Mouse (Mus musculus) left cerebral cortex, adult 2 months (tissue): ENCODE measurements around the gene Stx8. TPM values are rescaled to one million over a fixed set of nuclear protein-coding genes. Genes with fewer than 3 reads are reported as not detected.

Experiments
- DNase-seq, 2 experiments: peaks; one replicate each; pipeline ENCODE4 v3.0.0; 2021 to 2022; ENCODE audit warnings: low spot score in 2 of 2, mixed read lengths in 1 of 2; ENCODE audit errors: extremely low spot score in 1 of 2
- H3K27ac ChIP-seq: fragments of 200-600 bp; 2 replicates; pipeline ENCODE4 v1.8.1; 2022
- H3K4me3 ChIP-seq: fragments of 200-600 bp; 2 replicates; pipeline ENCODE4 v1.8.1; 2022
- CTCF ChIP-seq: fragments of 200-600 bp; IDR thresholded peaks from 2 replicates; pipeline ENCODE4 v1.8.1; 2022; ENCODE audit warnings: antibody characterized with exemption, mild to moderate bottlenecking, moderate library complexity
- intact Hi-C: fragments of 180-260 bp; cut with DNase I; formaldehyde crosslinking; loops from one replicate; pipeline ENCODE4 v1.15.1; 2025
- total RNA-seq, 2 experiments: library from RNA; stranded (reverse); gene quantifications; 2 replicates each; pipeline ENCODE4 v1.2.3; 2021

Gene Stx8
- total RNA-seq, 2 experiments from 2014 or later, result 36.4 to 42.7 TPM

DNA sequence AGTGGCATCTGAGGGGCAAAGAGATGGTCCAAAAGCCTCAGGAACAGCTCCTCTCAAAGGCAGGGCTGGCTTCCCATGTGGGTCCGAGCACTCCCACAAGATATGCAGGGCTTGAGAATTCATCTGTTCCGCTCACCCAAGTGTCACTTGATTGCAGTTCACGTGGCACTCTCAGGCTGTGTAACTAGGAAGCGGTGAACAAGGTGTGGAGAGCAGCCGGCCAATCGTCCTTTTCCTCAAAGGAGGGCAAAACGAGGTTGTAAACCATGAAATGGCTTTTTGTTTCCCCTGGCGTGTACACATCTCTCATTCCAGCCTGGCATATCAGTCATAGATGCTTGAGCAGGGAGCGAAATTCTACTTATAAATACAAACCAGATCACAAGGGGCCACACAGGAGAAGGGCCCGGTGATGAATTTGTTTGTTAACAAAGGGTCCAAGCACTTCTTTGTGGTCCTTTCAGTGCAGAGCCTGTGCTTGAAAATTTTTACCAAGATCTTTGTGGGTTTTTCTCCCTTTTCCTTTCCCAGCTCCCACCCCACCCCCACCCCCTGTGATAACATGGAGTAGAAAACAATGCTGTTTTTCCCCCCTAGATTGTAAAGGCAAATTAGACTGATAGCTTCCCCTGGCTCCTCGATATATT, 147.6 kb downstream of the Stx8 start:
- H3K27ac ChIP-seq, result no peak overlapping the region
- DNase-seq, result no peak
- no peak for TF ChIP-seq CTCF
- intact Hi-C loops, result no loop called here
- no peak overlapping the region for H3K4me3 ChIP-seq

DNA sequence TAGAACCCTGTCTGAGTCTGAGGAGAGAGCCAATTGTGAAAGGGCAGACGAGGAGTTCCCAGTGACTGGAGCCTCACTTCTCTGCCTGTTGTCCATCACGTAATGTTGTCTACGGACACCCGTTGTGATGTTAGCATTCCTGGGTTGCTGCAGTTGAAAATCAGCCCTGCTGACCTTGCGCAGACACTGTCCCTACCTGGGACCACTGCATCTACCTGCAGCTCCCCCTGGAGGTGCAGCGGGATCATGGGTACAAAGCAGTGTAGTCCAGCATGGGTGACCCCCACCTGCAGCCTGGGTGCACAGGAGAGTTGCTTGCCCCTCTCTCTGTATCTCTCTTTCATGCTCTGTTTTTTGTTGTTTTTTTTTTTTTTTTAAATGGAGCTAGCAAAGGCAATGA, 148.2 kb downstream of the Stx8 start:
- intact Hi-C loops, result no loop called here
- no peak overlapping the region for H3K4me3 ChIP-seq
- no peak for DNase-seq
- TF ChIP-seq CTCF, result no peak; the same call in 1 of the 2 replicates
- no peak overlapping the region for H3K27ac ChIP-seq

DNA sequence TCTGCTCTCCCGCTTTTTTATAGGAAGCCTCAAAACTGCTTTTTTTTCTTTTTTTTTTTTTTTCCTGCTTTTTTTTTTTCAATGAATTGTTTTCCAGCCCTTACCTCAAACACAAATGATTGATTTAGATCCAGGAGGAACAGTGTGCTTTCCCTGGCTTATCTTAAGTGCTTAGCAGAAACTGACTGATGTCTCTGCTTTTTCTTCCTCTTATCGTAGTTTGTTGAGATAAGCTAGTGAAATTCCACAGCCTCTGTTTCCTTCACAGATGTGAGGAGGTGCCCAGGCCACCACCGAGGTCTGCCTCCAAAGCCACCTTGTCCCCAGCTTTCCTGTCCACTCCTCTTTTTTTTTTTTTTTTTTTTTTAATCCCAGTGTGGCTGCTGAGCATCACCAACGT, 150.2 kb downstream of the Stx8 start:
- no peak overlapping the region for H3K4me3 ChIP-seq
- no peak for DNase-seq
- TF ChIP-seq CTCF, result no peak
- H3K27ac ChIP-seq, result no peak overlapping the region
- intact Hi-C loops, result no loop called here

DNA sequence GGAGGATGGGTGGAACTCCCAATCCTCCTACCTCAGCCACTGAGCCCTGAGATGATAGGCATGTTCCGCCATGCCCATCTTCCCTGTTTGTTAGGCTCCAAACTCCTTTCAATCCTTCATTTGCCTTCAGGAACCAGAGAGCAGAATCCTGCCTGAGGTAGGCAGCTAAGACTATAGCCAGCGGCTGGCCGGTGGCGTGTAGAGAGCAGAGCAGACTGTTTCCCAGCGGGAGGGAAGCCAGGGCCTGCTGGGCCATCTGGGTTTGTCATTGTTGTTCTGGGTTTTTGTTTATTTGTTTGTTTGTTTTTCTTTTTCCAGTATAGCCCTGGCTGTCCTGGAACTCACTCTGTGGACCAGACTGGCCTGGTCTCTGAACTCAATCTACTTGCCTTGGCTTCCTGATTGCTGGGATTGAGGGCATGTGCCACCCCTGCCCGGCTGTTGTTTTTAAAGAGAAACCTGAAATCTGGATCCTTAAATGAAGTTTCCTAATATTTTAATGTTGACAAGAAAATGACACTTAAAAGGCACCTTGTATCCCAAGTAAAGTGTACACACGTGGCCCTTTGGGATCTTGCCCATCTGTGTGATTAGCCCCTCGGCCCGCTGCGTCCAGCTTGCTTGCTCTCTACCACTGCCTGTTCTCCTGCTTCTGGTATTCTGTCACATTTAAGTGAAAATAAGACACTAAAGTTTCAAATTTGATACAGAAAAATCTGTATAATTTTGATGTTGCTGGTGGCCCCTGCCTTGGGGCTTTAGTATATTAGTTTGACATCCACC, 152.1 kb downstream of the Stx8 start:
- H3K27ac ChIP-seq, result no peak overlapping the region
- no peak for TF ChIP-seq CTCF
- DNase-seq, result no peak
- intact Hi-C loops, result no loop called here
- H3K4me3 ChIP-seq, result no peak overlapping the region

DNA sequence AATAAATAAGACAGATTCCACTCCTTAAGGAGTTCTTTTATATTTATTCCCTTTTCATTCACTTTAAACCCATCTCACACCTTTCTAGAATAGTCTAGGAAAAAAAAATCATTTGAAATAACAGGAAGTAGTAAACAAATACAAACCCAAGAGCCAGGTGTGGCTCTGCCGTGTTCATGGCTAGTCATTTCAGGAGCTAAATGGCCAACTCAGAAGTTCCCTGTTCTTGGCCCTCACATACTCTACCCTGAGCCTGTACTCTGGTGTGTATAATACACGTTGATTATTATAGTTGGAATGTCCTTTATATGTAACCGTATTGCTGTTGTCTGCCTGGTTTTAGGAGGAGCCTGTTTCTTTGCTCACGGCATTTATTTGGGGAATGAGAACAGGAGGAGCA, 152.7 kb downstream of the Stx8 start:
- TF ChIP-seq CTCF, result no peak
- DNase-seq, result no peak
- no peak overlapping the region for H3K27ac ChIP-seq
- intact Hi-C loops, result no loop called here
- H3K4me3 ChIP-seq, result no peak overlapping the region

DNA sequence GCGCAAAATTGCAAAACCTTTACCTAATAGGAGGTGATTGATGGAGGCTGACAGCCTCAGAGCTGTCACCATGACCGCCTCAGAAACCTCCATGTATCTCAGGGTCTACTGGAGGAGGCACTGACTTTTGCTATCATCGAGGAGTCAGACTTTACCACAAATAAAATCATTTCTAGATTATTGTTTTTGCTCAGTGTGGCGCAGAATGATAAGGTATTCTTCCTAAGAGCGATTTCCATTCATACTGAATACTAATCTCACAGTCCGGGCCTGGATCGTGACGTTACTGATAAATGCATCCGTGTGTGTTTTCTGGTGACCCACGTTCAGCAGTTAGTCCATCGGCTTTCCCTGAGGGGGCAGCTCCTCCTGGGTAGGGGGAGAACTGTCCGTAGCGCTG, 153.1 kb downstream of the Stx8 start:
- H3K4me3 ChIP-seq, result no peak overlapping the region
- H3K27ac ChIP-seq, result no peak overlapping the region
- intact Hi-C loops, result no loop called here
- no peak for TF ChIP-seq CTCF
- no peak for DNase-seq

DNA sequence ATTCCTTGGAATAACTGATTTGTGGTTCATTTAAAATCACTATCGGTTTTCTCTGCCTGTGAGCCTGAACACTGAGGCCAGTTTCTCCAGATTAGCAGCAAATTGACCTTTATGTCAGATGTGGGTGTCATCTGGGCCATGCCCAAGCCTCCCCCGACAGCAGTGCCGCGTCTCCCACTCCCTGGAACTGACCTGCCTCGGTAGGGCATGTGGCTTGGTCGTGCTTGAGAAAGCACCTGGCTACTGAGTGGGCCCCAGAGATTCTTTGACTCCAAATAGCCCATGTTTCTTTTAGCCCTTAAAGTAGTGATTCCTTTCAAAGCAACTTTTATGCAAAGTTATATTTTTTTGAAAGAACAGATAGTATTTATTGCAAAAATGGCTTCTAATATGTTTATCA, 155.3 kb downstream of the Stx8 start:
- intact Hi-C loops, result no loop called here
- DNase-seq, result no peak
- Histone ChIP-seq H3K27ac (no peak overlapping the region), H3K4me3 (no peak overlapping the region)
- no peak for TF ChIP-seq CTCF

DNA sequence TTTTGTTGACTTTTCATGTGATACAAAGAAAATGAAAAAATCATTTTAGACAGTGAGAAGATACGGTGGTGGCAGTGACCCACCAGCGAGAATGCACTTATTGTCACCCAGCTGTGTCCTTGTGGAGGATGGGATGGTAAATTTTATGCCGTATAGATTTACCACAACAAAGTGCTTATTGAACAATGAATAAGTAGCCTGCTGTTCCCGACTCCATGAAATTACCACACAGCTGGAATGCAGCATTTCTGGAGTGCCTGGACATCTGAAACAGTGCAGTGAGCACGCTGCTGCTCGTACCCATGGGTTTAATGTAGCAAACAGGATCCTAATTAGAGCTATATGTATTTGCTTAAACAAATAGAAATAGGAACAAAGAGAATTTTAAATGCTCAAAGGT, 155.7 kb downstream of the Stx8 start:
- no peak overlapping the region for H3K27ac ChIP-seq
- intact Hi-C loops, result no loop called here
- no peak for DNase-seq
- H3K4me3 ChIP-seq, result no peak overlapping the region
- TF ChIP-seq CTCF, result no peak

DNA sequence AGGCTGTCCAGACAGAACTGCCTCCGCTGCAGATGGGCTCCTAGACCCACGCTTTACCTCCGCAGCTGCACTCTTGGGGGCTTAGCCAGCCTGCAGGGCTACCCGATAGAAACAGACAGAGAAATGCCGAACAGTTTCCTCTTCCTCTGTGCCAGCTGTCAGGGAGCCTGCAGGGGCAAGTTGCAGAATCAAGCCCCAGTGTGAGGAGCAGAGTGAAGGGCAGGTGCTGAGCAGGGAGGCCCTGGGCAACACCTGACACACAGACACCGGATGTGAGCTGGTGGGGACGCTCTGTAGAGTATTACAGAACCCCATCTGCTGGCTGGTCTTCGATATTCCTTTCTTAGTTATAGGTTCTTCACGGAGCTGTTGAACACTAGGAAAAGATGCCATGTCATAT, 160.1 kb downstream of the Stx8 start:
- DNase-seq, result peak in 1 of 2 experiments; percentile 29
- intact Hi-C loops, result no loop called here
- Histone ChIP-seq H3K4me3 (no peak overlapping the region), H3K27ac (no peak overlapping the region)
- TF ChIP-seq CTCF, result no peak

DNA sequence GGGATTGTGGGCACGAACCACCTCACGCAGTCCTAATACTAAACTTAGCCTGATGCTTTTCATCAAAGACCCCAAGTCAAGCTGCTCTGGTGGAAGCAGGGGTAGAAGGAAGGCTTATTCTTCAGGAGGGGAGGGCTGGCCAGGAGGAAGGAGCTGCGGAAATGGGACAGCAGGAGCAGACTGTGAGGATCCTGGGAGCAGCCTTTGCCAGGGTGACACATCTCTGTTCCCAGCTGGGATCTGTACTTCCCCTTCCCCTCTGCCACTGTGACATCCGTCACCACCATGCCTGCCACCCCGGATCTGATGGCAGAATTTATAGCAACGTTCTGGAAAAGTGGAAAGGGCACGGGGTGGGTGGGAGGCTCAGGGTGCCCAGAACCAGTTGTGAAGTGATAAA, 168.5 kb downstream of the Stx8 start:
- DNase-seq, result no peak
- Histone ChIP-seq H3K27ac (no peak overlapping the region), H3K4me3 (no peak overlapping the region)
- intact Hi-C loops, result no loop called here
- TF ChIP-seq CTCF, result no peak

DNA sequence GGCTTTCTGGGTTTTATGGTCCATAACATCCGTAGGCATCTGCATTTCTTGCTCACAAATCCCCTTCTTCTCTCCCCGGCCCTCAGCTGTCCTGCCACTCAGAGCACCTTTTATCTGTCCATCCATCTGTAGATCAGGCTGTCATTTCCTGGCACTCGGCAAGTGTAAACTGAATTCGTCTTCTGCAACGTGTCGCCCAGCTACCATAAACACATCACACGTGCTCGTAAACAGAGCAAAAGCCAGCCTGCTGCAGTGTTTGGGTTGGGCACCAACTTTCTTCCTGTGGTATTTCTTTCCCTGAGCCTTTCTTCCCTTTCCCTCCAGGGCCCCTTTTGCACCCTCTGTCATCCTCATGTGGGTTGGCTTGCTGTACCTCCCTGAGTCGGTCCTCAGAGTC, 169.4 kb downstream of the Stx8 start:
- H3K27ac ChIP-seq, result no peak overlapping the region
- no peak for TF ChIP-seq CTCF
- no peak for DNase-seq
- H3K4me3 ChIP-seq, result no peak overlapping the region
- intact Hi-C loops, result no loop called here

DNA sequence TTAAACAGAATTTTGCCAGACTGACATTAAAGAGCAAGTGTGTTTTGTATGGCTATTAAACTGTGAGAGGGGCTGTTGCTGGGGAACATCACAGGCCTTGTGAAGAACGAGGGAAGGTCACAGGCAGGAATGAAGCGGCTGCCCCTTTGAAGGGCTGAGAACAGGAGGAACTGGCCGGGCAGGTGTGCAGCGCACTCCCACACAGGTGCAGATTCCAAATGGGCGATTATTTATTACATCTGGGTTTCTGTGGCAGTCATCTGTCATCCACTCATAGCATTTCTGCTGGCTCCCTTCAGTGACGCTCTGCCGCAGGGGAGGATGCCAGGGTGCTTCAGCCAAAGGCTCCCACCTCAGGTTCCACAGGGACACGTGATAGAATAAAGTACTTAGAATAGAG, 170.7 kb downstream of the Stx8 start:
- no peak for DNase-seq
- Histone ChIP-seq H3K4me3 (no peak overlapping the region), H3K27ac (no peak overlapping the region)
- intact Hi-C loops, result no loop called here
- TF ChIP-seq CTCF, result no peak

DNA sequence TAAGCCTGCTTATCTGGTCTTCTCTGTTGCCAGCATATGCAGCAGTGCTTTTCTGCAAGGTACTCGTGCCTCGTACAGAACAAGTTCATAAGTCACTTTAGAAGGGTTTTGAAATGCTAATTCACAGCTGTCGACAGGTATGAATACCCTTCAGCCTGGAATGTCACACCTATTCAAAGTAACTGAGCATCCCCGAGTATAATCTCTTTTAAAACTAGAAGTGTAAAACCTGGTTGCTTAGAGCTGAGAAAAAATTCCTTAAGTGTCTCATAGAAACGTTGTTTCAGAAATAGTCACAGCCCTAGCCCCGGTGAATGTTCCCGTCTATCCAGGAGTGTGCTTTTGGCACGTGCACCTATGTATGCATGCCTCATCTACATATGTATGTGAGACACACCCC, 176.3 kb downstream of the Stx8 start:
- intact Hi-C loops, result no loop called here
- DNase-seq, result no peak
- Histone ChIP-seq H3K27ac (no peak overlapping the region), H3K4me3 (no peak overlapping the region)
- no peak for TF ChIP-seq CTCF
